Mouse (Mus musculus) liver, embryonic 11.5 days (tissue): ENCODE measurements around the gene Pfn3. TPM values are rescaled to one million over a fixed set of nuclear protein-coding genes. Genes with fewer than 3 reads are reported as not detected.
A peak's percentile ranks its signal among the peaks of the same experiment; 100 is the strongest.

Experiments
- ATAC-seq: fragments of 200-750 bp; cut with Nextera tagmentation; replicated peaks from 2 replicates; pipeline ENCODE4 v1.8.0; 2017; ENCODE audit warnings: moderate number of reproducible peaks, mild to moderate bottlenecking, moderate TSS enrichment, moderate library complexity; ENCODE audit not compliant: low FRiP score
- DNase-seq: peaks from one replicate; pipeline ENCODE4 v3.0.0-alpha.2; 2017; ENCODE audit warnings: low spot score
- H3K27ac ChIP-seq: fragments of 300-500 bp; sonication (generic); 2 replicates; pipeline ENCODE4 v1.5.1; 2014; ENCODE audit warnings: mild to moderate bottlenecking, low read depth, low read length, control low read depth
- H3K27me3 ChIP-seq: fragments of 300-500 bp; sonication (generic); replicated peaks from 2 replicates; pipeline ENCODE4 v1.6.1; 2014; ENCODE audit warnings: low read length, mixed read lengths; ENCODE audit not compliant: control insufficient read depth, insufficient read depth
- H3K36me3 ChIP-seq: fragments of 300-500 bp; sonication (generic); 2 replicates; pipeline ENCODE4 v1.6.1; 2014; ENCODE audit warnings: mild to moderate bottlenecking, low read length, moderate library complexity, mixed read lengths; ENCODE audit not compliant: control insufficient read depth, insufficient read depth
- H3K4me1 ChIP-seq: fragments of 300-500 bp; sonication (generic); replicated peaks from 2 replicates; pipeline ENCODE4 v1.6.1; 2014; ENCODE audit warnings: low read length, mixed read lengths; ENCODE audit not compliant: control insufficient read depth, insufficient read depth
- H3K4me2 ChIP-seq: fragments of 300-500 bp; sonication (generic); 2 replicates; pipeline ENCODE4 v1.6.1; 2014; ENCODE audit warnings: mild to moderate bottlenecking, control low read depth, moderate library complexity
- H3K4me3 ChIP-seq: fragments of 300-500 bp; sonication (generic); 2 replicates; pipeline ENCODE4 v1.5.1; 2014; ENCODE audit warnings: low read depth, low read length, control low read depth
- H3K9ac ChIP-seq: fragments of 300-500 bp; sonication (generic); 2 replicates; pipeline ENCODE4 v1.6.1; 2014; ENCODE audit warnings: low read depth, low read length, control low read depth
- H3K9me3 ChIP-seq: fragments of 300-500 bp; sonication (generic); 2 replicates; pipeline ENCODE4 v1.6.1; 2016; ENCODE audit warnings: low read length, inconsistent platforms, mixed read lengths; ENCODE audit not compliant: control insufficient read depth
- WGBS: fragments of 180-500 bp; shearing (Covaris S2); extraction: QIAGEN DNeasy Blood & Tissue Kit; methylation state at CpG from one replicate; pipeline ENCODE4 v1.1.7; 2014; 5-methylcytosine and 5-hydroxymethylcytosine counted together
- microRNA-seq: library from miRNA; unstranded; fragments of <30 nt; microRNA quantifications from one replicate; pipeline ENCODE4, GENCODE M21; 2017; ENCODE audit warnings: borderline number of aligned reads
- polyA plus RNA-seq: library from polyadenylated mRNA; unstranded; fragments of >200 nt; fragmentation: Nextera tagmentation; extraction: Ambion mirVana; gene quantifications from 2 replicates; pipeline ENCODE4 v1.2.1, GENCODE M21; 2014

The Pfn3 gene
- polyA plus RNA-seq, 1 experiment from 2014 or later, result not detected

DNA sequence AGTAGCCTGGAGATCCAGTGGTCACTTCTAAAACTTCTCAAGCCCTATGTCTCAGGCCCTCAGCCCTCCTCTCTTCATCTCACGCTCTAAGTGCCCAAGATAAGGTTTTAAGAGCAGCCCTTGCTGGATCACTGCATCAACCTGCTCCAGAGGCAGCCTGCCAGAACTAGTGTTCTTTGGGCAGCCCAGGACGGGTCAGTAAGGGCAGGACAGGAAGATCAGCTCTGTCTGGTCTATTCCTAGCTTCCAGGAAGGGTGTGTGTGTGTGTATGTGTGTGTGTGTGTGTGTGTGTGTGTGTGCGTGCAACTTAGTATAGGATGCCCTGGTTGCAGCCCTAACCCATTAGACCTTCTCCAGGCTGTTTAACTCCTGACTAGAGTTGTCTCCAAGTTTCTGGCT lies 44.8 kb downstream of the Pfn3 start:
- no peaks in the 10 kb centered on the region for H3K9me3 ChIP-seq
- no peak overlapping the region for H3K27ac ChIP-seq
- DNase-seq (no peak), ATAC-seq (no peak)
- peaks cover 12% of the 10 kb centered on the region for H3K4me1 ChIP-seq
- H3K4me2 ChIP-seq, result peak overlapping the region; percentile 61
- H3K4me3 ChIP-seq, result peak overlapping the region; percentile 32
- no peaks in the 10 kb centered on the region; the same call in 1 of the 2 replicates for H3K27me3 ChIP-seq
- 46% methylated on average over 3 of the region's 3 CpGs for WGBS
- H3K9ac ChIP-seq, result peak overlapping the region; percentile 58; the same call in 1 of the 2 replicates
- H3K36me3 ChIP-seq, result no peaks in the 10 kb centered on the region

DNA sequence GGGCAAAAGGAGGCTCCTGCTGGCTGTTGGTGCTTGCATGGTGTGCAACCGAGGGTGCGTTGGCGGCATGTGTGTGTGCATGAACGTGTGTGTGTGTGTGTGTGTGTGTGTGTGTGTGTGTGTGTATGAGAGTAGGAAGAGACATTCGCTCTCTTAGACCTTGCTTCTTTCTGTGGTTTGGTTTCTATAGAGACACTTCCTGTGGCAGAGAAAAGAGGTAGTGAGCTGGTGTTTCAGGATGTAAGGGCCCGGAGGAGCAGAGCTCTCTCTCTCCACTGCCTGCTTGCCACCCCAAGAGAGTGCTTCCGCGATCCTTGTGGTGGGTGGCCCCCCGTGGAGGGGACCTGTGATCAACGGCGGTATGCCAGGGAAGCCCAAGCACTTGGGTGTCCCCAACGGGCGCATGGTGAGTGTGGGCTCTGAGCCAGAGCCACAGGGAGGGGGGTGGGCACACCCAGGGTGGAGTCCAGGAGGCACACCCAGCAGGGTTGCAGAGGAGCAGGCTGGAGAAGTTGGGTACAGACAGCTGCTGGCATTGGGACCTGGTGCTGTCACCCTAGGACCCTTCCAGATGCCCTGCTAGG lies 45.4 kb downstream of the Pfn3 start, which contains the start of gene Rgs14:
Gene Rgs14 (plus strand): TSS at position 202 of the 584 bp plus-strand sequence.
- no peaks in the 10 kb centered on the region; the same call in 1 of the 2 replicates for H3K27me3 ChIP-seq
- ATAC-seq, result peak; percentile 82
- H3K36me3 ChIP-seq, result no peaks in the 10 kb centered on the region
- peaks cover 12% of the 10 kb centered on the region for H3K4me1 ChIP-seq
- H3K4me3 ChIP-seq, result peak within 1 kb of the TSS; percentile 32
- peak; percentile 48 for DNase-seq
- peak within 1 kb of the TSS; percentile 58; the same call in 1 of the 2 replicates for H3K9ac ChIP-seq
- no peaks in the 10 kb centered on the region for H3K9me3 ChIP-seq
- whole genome bisulfite sequencing, result 27% methylated on average over 13 of the region's 13 CpGs
- peak within 1 kb of the TSS; percentile 61 for H3K4me2 ChIP-seq
- peak within 1 kb of the TSS; percentile 5; the same call in 1 of the 2 replicates for H3K27ac ChIP-seq

DNA sequence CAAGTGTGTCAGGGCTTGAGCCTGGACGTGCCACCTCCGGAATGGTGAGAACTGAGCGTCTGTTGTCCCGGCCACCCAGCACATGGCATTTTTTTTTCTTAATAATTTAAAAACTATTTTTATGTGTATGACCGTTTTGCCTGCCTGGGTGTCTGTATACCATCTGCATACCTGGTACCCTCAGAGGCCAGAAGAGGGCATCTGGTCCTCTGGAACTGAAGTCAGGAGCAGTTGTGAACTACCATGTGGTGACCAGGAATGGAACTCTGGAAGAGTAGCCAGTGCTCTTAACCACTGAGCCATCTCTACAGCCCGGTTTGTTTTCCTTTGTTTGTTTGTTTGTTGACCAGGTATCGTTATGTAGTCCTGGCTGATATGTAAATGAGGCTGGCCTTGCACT lies 46.6 kb downstream of the Pfn3 start:
- Histone ChIP-seq H3K36me3 (no peaks in the 10 kb centered on the region), H3K4me2 (no peak overlapping the region), H3K9ac (no peak overlapping the region), H3K4me1 (peaks cover 12% of the 10 kb centered on the region), H3K9me3 (no peaks in the 10 kb centered on the region), H3K27ac (no peak overlapping the region), H3K4me3 (no peak overlapping the region), H3K27me3 (no peaks in the 10 kb centered on the region; the same call in 1 of the 2 replicates)
- WGBS, result 72% methylated on average over 7 of the region's 7 CpGs
- DNase-seq (no peak), ATAC-seq (no peak)

Small RNA genes lying within 50 kb of the gene (microRNA-seq; reads per million reads assigned to microRNA genes)
- not detected for gene Mir6943

Other genes starting within 250 kb of the Pfn3 start
- 35.5 and 41.3 TPM in 2 replicates for gene Nsd1, start 205.4 kb downstream of the Pfn3 start, polyA plus RNA-seq
- 493 and 494 TPM in 2 replicates for gene Prelid1, start 94.7 kb downstream of the Pfn3 start, polyA plus RNA-seq
- 78.7 and 79.6 TPM in 2 replicates for gene Rab24, start 93.3 kb downstream of the Pfn3 start, polyA plus RNA-seq
- 15.6 and 16.4 TPM in 2 replicates for gene Mxd3, start 85.4 kb downstream of the Pfn3 start, polyA plus RNA-seq
- 120 and 121 TPM in 2 replicates for gene Lman2, start 52.4 kb downstream of the Pfn3 start, polyA plus RNA-seq
- 1.2 and 1.9 TPM in 2 replicates for gene Rgs14, start 45.5 kb downstream of the Pfn3 start, polyA plus RNA-seq
- gene Slc34a1, start 17.0 kb downstream of the Pfn3 start, polyA plus RNA-seq, result not detected in 2 replicates
- gene F12, start 11.6 kb upstream of the Pfn3 start, polyA plus RNA-seq, result 62.3 and 63.4 TPM in 2 replicates
- gene Grk6, start 29.8 kb upstream of the Pfn3 start, polyA plus RNA-seq, result 45.8 and 49.0 TPM in 2 replicates
- 0.29 and 0.35 TPM in 2 replicates for gene Prr7, start 49.0 kb upstream of the Pfn3 start, polyA plus RNA-seq
- 64.9 and 69.0 TPM in 2 replicates for gene Dbn1, start 72.9 kb upstream of the Pfn3 start, polyA plus RNA-seq
- gene Pdlim7, start 98.4 kb upstream of the Pfn3 start, polyA plus RNA-seq, result 86.4 and 94.6 TPM in 2 replicates
- gene Dok3, start 114.1 kb upstream of the Pfn3 start, polyA plus RNA-seq, result 4.3 and 6.0 TPM in 2 replicates
- 62.9 and 64.6 TPM in 2 replicates for gene Ddx41, start 121.4 kb upstream of the Pfn3 start, polyA plus RNA-seq
- 18.7 and 25.3 TPM in 2 replicates for gene Fam193b, start 155.9 kb upstream of the Pfn3 start, polyA plus RNA-seq
- 58.7 and 61.9 TPM in 2 replicates for gene Tmed9, start 158.5 kb upstream of the Pfn3 start, polyA plus RNA-seq
- gene B4galt7, start 184.7 kb upstream of the Pfn3 start, polyA plus RNA-seq, result 16.0 and 16.4 TPM in 2 replicates
- gene Caml, start 207.8 kb upstream of the Pfn3 start, polyA plus RNA-seq, result 35.8 and 36.2 TPM in 2 replicates
- gene Ddx46, start 219.8 kb upstream of the Pfn3 start, polyA plus RNA-seq, result 51.5 and 54.0 TPM in 2 replicates